Mouse (Mus musculus) T-helper 17 cell (primary cell): ENCODE measurements around the gene Anapc16.

ENCODE experiments used
- in situ Hi-C, 2 experiments: fragments of 300-600 bp; cut with MboI, MseI; formaldehyde crosslinking; loops; 1 replicate in 1 of 2; 2 replicates in 1 of 2; pipeline ENCODE4 v1.15.1; 2025; ENCODE audit warnings: high pct_unique_total_duplicates in 2 of 2

The Anapc16 gene

DNA sequence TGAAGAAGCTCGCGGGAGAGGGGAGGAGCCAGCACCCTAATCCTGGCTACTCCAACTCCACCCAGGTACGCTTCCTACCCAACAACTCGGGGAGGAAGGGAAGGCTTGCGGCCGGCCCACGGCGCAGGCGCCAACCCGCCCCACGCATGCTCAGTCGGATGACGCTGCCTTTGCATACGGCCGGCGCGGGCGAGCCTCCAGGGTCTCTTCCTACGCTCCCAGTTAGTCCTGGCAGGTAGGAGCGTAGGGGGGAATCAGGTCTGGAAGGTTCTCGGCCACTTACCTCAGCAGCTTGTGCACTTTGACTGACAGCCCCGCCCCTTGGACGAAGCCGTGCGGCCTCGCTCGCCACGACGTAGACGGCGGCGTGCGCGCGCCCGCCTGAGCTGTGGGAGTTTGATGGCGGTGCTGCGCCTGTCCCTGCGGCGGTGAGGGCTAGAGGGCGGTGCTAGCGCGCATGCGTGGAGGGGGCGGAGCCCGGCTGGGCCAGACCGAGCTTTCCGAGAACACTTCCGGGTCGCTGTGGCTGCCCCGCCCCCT lies at the start of gene Anapc16, which contains the start of gene Ascc1:
Anapc16 (minus strand) TSS at position 463 of the 540 bp plus-strand sequence.
Ascc1 (plus strand) TSS at position 133 of the 540 bp plus-strand sequence.
- in situ Hi-C loops: loop anchor here in 1 of 2 experiments (5.0 kb wide), 2 partner anchors 55 to 100 kb away; no protein-coding TSS in a partner anchor

DNA sequence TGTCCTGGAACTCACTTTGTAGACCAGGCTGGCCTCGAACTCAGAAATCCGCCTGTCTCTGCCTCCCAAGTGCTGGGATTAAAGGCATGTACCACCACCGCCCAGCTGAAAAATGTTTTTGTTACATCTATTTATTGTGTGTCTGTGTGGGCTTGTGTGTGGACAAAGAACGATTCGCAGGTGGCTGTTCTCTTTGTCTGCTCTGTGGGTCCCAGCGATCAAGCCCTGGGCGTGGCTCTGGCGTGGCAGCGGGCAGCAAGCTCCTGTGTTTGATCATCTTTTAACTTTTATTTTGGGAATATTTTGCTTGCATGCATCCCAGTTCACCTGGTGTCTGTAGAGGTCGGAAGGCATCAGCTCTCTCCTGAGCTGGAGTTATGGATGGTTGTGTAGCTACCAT lies 47.6 kb upstream of the Anapc16 start:
- in situ Hi-C loops: loop anchor here in 1 of 2 experiments (10.0 kb wide), 1 partner anchor 886 kb away; no protein-coding TSS in a partner anchor

DNA sequence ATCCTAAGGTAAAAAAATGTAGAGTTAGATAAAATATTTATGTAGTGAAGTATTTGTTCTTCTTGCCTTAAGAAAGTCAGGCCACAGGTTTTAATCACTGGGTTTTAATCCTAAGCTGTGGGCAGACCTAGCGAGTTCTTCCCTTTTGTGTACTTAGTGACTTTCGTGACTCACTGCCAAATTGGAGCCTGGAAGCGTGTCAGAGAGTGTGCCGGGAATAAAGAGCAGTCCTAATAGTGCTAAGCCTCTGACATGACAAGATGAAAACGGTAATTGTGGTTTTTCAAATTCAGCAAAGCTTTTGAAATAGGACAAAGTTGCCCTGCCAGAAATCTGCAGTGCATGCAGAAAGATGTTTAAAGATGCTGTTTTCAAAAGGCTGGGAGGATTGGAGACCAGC lies 43.8 kb upstream of the Anapc16 start:
- in situ Hi-C loops: no loop called here

DNA sequence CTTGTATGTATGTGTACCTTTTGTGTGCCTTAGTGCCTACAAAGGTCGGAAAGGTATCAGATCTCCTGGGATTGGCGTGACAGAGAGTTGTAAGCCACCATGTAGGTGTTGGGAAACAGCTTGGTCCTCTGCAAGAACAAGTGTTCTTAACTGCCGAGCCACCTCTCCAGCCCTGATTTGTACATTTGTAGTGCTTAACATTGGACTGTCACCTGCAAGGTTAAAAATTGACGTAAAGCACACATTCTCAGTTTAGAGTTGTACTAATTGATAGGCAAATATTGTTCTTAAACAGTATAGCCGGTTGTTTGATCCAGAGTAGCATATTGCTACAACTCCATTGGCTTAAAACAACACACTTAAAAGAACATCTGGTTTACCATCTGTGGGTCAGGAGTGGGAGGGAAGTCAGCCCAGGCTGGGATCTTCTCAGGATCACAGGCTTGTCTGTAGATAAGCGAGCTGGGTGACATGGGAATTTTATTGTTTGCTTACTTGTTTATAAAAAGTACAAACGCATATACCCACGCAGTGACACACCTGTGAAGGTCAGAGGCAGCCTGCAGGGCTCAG lies 39.5 kb upstream of the Anapc16 start:
- in situ Hi-C loops: no loop called here

DNA sequence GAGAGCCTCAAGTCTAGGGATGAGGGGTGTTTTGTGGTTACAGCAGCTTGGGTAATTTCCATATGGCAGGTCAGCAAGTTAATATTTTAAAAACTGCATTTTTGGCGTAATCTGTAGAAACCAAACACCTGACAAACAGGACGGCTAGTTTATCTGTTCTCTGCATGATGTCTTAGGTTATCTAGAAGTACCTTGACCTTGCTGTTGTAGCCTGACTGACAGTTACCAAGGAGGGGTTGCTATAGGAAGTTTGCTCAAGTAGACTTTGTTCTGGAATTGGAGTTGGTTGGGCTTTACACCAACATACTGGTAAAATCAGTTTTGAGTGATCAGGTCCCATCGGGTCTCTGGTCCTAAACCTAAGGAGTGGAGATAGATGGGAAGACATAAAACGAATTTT lies 32.8 kb upstream of the Anapc16 start:
- in situ Hi-C loops: no loop called here

DNA sequence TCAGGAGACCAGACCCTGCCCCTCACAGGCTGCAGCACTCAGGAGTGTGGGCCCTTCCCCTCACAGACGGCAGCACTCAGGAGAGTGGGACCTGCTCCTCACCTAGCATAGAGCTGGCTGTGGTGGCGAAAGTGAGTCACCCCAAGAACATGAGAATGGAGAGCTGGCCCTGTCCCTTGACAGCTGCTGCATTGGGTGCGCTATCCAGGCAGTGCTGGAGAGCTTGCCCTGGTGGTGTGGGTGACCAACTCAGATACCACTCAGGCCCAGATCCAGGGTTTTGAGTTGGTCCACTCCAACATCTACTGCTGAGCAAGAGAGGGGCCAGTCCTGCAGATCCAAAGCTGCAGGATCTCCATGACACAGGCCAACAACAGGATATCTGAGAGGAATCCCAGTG lies 31.7 kb upstream of the Anapc16 start:
- in situ Hi-C loops: no loop called here

DNA sequence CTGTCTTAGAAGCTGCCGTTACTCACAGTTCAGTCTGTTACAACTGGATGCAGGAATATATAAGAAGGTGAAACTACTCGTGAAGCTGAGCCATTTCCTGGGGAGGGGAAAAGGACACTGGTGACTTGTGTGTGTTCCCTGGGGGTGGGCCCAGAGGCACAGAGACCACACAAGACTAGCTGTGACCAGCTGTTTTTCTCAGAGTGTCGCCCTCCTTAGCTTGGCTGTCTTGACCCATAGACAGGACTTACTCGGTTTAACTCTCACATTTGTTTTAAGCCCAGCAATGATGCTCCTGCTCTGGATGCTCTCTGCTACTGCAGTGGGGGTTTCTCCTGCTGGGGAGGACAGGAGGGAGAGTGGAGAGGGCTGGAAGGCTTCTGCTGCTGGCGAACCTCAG lies 30.1 kb upstream of the Anapc16 start:
- in situ Hi-C loops: no loop called here

DNA sequence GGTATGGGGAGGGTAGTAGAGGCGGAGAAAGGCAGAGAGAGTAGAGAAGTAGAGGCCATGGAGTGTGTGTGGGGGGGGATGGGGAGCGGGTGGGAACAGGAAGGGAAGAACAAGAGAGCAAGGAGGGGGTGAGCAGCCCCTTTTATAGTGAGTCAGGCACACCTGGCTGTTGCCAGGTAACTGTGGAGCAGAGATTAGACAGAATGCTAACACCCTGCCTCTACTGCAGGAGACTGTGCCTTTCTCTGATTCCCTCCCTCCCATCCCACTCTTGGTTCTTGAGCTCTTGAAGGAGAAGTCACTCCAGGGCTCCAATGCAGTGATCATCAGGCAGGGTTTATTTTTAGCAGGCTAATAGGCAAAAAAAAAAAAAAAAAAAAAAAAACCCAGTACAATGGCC lies 29.7 kb upstream of the Anapc16 start:
- in situ Hi-C loops: no loop called here

DNA sequence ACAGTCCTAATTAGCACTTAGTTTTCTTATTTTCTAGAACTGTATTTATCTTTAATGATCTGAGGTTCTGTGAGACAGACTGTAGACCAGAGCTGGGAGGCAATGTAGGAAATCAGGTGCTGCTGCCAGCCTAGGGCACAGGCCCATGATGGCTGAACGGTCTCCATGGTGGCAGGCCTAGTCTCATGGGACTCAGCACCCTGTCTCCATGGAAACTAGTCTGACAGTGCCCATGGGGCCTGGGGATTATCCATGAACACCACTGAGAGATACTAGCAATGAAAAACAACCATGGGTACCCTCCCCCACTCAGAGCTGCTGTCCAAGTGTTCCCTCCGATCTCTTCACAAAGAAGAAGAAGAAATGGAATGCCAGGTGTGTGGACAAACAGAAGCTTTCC lies 29.1 kb upstream of the Anapc16 start:
- in situ Hi-C loops: no loop called here

DNA sequence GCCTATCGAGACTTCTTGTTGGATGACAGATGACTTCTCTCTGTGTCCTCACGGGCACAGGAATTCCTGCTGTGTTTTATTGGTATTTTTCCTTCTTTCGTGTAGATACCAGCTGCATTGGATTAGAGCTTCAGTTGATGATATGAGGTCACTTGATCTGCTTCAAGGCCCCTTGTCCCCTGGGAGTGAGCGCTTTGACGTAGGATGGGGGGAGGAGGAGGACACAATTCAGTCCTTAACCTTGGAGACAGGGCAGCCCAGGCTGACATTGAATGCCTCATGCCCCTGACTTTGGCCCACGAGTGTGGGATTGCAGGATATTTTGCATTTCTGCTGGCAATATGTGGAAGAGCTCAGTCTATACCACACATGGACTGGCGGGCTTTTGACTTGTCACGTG lies 28.6 kb upstream of the Anapc16 start:
- in situ Hi-C loops: no loop called here

DNA sequence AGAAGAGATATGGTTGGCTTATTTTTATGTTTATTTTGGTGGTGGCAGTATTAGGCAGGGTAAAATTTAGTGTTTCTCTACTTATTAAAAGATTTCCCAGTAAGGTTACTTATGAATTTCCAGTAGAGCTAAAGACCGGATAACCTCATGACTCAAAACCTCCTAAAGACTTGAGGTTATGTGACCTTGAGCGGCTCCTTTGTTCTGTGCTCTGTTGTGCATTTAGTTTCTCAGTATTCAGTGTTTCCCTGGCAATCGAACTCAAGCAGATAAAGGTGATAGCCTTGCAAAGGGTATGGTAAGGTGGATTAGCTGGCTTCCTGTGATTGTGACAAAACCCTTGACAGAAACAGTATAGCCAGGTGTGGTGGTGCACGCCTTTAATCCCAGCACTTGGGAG lies 26.5 kb upstream of the Anapc16 start:
- in situ Hi-C loops: no loop called here

DNA sequence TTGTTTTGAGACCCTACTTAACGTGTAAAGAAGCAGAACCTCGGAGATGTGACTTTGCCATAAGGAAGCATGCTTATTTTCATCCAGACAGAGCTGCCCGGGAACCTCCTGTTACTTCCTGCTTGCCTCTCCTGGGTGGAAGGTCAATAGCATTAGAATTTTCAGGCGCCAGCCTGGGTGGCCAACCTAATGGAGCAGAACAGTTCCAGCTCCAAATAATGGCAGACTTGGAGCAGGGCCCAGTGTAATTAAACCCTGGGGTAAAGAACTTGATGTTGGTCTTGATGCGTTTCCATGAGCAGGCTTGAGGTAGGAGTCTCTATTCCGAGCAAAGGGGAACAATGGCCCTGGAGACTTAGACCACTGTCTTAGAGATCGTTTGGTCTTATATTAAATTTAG lies 26.0 kb upstream of the Anapc16 start:
- in situ Hi-C loops: no loop called here

DNA sequence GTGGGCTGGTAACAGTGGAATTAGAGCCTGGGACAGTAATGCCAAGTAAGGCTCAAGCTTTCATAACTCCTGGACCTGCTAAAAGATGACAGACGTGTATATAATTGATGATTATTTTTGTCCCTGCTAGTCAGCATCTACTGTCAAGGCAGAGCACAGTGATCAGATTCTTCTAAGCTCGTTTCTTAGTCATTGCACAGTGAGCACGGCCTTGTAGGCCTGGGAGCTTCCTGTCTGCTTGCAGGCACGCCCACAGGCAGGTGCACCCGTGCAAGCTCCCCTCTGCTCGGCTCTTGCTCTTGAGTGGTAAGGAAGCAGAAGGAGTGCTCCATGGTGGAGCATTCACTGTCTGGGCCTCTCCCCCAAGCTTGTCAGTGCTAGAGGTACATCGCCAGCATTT lies 25.2 kb upstream of the Anapc16 start:
- in situ Hi-C loops: no loop called here

DNA sequence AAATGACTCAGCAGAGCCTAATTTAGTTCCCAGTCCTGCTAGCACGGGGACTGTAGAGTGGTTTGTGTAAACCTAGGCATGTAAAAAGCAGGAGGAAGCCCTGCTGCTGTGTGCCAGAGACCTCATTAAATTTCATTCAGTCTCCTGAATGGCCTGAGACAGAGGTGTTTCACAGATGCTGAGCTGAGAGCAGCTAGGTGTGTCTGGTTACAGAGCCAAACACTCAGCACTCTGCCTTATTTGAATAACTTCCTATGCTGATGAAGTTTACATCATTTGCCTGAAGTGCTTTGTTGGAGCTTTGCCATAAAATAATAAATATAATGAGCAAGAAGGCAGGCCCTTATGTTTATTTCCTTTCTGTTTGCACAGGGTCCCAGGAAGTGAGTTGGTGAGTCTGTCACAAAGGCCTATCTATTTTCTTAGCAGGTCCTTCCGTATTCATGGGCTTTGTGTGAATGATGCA lies 24.7 kb upstream of the Anapc16 start:
- in situ Hi-C loops: no loop called here

DNA sequence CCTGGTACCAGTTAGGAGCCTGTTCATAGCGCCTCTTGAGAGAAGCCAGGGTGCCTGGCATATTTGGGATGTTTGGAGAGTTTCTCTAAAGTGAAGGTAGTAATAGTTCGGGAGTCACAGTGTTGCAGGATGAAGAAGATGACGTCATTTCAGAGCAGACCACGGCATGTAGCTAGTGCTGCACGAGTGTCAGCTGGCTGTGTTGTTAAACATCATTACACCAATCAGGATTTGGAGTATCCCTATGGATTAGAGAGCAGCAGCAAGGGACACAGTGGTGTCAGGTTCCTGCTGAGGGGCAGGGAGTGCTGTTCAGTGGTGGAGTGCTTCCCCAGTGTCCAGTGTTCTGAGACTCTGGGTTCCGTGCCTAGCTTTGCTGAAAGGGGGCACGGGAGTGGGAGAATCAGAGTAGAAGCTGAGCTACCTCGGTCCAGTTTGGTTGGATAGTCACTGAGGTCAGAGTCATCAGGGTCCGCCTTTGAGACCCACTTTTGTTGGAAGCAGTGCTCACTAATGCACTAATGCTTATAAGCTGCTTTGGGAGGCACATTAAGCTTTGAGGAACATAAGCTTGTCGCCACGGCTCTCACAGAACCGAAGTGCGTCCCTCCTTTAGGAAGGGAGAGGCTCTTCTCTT lies 23.9 kb upstream of the Anapc16 start:
- in situ Hi-C loops: no loop called here

DNA sequence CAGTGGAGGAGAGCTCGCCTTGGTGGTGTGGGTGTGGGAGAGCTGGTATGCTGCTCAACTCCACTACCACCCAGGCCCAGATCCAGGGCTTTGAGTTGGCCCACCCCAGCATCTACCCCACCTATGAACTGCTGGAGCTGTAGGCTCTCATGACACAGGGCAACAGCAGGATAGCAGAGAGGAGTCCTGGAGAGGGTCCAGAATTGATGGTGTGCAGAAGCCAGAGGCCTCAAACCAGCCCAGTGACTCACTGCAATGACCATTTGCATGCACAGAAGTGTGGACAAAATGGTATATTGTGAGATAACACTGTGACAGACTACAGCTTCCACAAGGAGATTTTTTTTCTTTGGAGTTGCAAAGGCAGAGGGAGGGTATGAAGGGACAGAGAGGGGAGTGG lies 20.8 kb upstream of the Anapc16 start:
- in situ Hi-C loops: loop anchor here in 1 of 2 experiments (5.0 kb wide), 1 partner anchor 44 kb away; no protein-coding TSS in a partner anchor

DNA sequence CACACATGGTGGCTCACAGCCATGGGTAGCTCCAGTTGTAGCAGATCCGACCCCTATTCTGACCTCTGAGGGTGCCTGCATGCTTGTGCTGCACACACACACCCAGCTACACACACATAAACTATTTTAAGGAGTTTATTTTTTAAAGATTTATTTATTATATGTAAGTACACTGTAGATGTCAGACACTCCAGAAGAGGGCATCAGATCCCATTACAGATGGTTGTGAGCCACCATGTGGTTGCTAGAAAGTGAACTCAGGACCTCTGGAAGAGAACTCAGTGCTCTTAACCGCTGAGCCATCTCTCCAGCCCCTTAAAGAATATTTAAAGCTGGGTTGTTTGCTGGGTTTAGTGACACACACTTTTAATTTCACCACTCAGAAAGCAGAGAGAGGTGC lies 16.4 kb upstream of the Anapc16 start:
- in situ Hi-C loops: no loop called here

DNA sequence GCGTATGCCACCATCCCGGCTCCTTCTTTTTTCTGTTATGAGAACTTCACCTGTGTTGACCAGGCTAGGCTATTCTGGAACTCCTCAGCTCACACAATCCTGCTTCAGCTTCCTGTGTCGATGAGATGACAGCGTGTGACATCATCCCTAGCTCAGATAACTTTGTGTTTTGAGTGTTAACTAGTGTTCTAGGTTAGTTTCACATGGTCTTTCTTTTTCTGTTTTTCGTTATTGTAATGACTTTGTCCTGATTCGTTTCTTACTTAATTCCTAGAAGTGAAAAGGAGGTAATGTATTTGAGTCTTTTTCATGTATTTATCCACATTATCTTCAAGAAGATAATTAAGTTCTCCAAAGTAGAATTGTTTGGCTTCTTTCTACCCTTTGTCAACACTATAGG lies 13.3 kb upstream of the Anapc16 start:
- in situ Hi-C loops: no loop called here

DNA sequence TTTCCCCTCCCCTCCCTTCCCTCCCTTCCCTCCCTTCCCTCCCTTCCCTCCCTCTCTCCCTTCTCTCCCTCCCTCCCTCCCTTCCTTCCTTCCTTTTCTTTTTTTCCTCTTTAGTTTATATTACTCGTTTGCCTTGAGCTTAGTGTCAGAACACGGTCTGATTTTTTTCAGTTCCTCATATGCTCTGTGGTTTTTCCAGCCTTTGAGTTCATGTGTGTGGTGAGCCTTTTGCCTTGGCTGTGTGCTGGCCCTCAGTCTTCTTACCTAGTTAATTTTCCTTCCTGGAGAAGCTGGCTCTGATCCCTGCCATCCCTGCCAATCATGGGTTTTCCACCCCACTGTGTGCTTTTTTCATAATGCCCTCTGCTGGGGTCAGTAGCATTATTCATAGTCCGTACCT lies 6.2 kb upstream of the Anapc16 start:
- in situ Hi-C loops: no loop called here

DNA sequence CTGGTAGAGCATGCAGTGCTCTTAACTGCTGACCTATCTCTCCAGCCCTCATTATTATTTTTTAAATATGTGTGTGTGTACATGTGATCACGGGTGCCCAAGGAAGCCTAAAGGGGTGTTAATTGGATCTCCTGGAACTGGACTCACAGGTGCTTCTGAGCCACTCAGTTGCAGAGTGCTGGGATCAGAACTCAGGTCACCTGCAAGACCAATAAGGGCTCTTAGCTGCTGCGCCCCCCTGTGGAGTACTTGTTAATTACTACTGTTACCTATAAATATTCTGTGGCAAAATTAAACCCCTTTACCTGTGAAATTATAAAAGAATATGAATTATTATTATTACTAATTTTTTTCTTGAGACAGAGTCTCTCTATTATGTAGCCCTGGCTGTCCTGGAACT lies 2.3 kb upstream of the Anapc16 start:
- in situ Hi-C loops: no loop called here

DNA sequence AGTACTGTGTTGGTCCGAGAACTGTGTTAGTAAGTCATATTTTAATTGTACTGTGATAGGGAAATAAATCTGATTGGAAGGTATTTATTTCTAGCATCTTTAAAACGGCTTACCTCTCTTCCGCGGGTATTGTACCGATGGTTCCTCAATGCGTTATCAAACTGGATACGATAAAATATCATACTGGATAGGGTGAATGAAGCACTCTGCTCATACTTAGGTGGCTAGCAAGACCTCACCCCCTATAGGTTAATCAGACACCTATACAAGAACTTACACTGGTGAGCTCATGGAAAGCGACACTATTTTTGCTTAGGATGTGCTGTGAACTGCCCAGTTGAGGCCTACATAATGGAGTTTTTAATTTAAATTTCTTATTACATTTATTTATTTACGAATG lies 912 bp upstream of the Anapc16 start:
- in situ Hi-C loops: loop anchor here in 1 of 2 experiments (5.0 kb wide), 2 partner anchors 57 to 102 kb away; no protein-coding TSS in a partner anchor

DNA sequence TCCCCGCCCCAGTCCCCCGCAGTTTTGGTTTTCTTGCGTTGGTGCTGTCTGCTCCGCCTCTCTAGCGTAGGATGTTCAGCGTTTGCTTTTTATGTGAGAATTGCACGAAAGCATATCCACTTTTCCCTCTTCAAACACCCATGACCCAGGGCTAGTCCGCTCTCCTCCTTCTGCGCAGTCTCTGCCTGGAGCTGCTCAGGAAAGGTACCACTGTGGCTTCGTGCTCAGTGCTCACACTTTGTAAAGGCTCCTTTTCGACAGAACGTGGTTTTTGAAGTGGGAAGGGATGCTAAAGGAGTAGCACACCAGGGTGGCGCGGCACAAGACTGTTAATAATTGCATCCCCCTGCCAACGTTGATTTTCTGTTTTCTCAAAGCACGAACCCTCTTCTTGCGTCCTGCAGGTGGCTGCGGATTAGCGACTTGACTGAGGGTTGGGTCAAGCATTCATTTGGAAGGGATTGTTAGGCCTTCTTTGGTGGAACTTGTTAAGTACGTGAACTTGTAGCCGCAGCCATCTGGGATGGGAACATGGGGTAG lies 348 bp upstream of the Anapc16 start:
- in situ Hi-C loops: loop anchor here in 1 of 2 experiments (5.0 kb wide), 2 partner anchors 56 to 101 kb away; no protein-coding TSS in a partner anchor
